Mouse (Mus musculus) cerebellum, adult 2 months (tissue): Measurements from ENCODE around the gene Ccdc97.

Experiments used
- CTCF ChIP-seq: fragments of 200-500 bp; IDR thresholded peaks from 2 replicates; pipeline ENCODE4 v1.5.1; 2011; ENCODE audit warnings: low read depth, mild to moderate bottlenecking, control low read depth, low read length, moderate library complexity, borderline replicate concordance; ENCODE audit not compliant: insufficient read depth
- POLR2A ChIP-seq: fragments of 200-500 bp; IDR thresholded peaks from 2 replicates; pipeline ENCODE4 v1.6.1; 2011; ENCODE audit warnings: low read length, control low read depth, borderline replicate concordance; ENCODE audit not compliant: insufficient read depth

DNA sequence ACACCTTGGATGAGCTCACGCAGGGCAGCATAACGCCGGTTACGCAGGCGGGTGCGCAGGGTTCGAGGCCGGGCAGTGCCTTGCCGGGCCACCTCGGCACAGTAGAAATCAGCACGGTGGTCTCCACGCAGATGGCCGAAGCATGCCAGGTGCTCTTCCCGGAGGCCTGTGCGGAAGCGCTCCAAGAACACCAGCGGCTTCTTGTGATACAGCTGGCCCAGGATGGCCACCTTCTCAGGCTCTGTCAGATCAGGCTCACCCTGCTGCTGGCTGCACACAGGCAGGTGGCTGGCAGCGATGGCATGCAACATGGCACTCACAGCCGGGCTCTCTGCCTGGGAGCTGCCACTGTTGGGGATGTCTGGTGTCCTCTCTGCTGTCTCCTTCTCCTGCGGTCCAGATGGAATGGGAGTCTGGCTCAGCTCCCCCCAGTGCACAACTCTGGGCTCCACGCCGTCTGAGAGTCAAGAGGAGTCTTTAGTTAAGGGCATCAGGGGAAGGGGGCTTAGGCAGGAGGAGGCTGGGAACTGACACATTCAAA lies 3.1 kb downstream of the Ccdc97 start:
- TF ChIP-seq CTCF (no peak), POLR2A (no peak)
